Mouse (Mus musculus): ENCODE measurements around the gene Cux2. TPM values are rescaled to one million over a fixed set of nuclear protein-coding genes. Genes with fewer than 3 reads are reported as not detected.

Cux2 gene
- polyA plus RNA-seq, 1 experiment from 2014 or later, result 9.0 TPM

DNA sequence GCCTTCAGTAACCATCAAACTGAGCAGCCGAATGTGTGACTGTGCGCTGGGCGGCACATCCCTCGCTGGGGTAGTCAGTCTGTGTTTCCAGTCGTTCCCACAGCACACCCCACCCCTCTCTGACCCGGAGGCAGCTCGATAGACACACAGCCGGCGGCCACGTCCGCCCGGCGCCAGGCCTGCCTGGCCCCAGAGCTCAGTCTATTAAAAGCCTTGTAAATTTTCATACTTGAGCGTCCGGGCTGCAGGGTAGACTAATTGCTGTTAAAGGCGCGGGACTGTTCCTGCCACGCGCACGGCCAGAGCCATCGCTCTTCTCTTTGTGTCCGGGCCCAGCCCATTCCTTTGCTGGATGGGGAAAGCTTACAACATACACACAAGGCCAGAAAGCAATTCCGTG, 135.9 kb downstream of the Cux2 start:
- Histone ChIP-seq H3K4me1 (ENCODE audit: control insufficient read depth, insufficient read depth, low read length) (0 out of 2 replicates have a peak, but pooled peaks cover 2% of the 10 kb centered on the region), H3K36me3 (ENCODE audit: control insufficient read depth, insufficient read depth, low read length) (no peaks in the 10 kb centered on the region), H3K4me2 (replicated peaks; ENCODE audit: low read depth, low read length) (no peak overlapping the region), H3K27ac (ENCODE audit: low read length) (0 out of 2 replicates have a peak overlapping the region, but pooled peaks have one; percentile 16), H3K4me3 (ENCODE audit: low read depth, low read length) (no peak overlapping the region), H3K27me3 (ENCODE audit: control insufficient read depth, insufficient read depth, low read length) (no peaks in the 10 kb centered on the region), H3K9me3 (ENCODE audit: control insufficient read depth, low read depth, low read length) (no peaks in the 10 kb centered on the region), H3K9ac (replicated peaks; ENCODE audit: low read depth, low read length) (no peak overlapping the region)
- WGBS, result 35% methylated on average over 23 of the region's 23 CpGs
- no peak for ATAC-seq (ENCODE audit: insufficient number of reproducible peaks, insufficient read depth, low FRiP score, low read depth)

DNA sequence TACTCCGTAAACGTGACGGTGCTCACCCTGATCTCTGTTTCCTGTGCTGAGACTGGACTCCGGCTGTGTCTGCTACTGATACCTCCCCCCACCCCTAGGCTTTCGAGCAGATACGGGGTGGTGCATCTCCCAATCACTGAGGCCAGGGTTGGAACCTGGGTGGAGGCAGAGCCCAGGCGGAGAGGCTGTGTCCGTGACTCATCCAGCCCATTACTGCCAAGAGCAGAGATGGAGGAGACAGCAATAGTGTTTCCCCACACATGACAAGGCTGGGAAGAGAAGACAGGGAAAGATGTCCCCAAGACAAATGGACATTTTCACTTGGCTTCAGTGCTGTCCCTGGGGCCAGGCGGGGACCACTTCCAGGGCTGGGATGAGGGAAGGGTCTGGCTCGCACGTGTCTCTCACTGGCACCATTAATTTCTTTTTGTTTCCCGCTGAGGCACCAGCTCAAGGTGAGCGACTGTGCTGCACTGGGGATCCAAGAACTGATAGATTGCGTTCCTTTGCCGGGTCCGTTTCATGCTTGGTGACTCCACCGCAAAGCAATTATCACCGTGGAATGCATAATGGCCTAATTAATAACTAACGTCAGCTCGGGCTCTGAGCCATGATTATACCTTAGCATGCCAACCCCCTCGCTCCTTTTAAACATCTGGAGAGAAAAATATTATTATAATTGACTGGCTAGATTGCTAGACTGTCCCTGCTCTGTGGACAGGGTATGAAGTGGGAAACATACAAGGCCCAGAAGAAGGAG, 140.5 kb downstream of the Cux2 start:
- no peak overlapping the region for H3K9ac ChIP-seq (replicated peaks; ENCODE audit: low read depth, low read length)
- no peak overlapping the region for H3K4me2 ChIP-seq (replicated peaks; ENCODE audit: low read depth, low read length)
- 74% methylated on average over 21 of the region's 21 CpGs for WGBS
- no peak overlapping the region for H3K27ac ChIP-seq (ENCODE audit: low read length)
- H3K4me1 ChIP-seq (ENCODE audit: control insufficient read depth, insufficient read depth, low read length), result 0 out of 2 replicates have a peak, but pooled peaks cover 2% of the 10 kb centered on the region
- no peak for ATAC-seq (ENCODE audit: insufficient number of reproducible peaks, insufficient read depth, low FRiP score, low read depth)
- no peaks in the 10 kb centered on the region for H3K36me3 ChIP-seq (ENCODE audit: control insufficient read depth, insufficient read depth, low read length)
- no peaks in the 10 kb centered on the region for H3K9me3 ChIP-seq (ENCODE audit: control insufficient read depth, low read depth, low read length)
- H3K4me3 ChIP-seq (ENCODE audit: low read depth, low read length), result no peak overlapping the region
- H3K27me3 ChIP-seq (ENCODE audit: control insufficient read depth, insufficient read depth, low read length), result no peaks in the 10 kb centered on the region

DNA sequence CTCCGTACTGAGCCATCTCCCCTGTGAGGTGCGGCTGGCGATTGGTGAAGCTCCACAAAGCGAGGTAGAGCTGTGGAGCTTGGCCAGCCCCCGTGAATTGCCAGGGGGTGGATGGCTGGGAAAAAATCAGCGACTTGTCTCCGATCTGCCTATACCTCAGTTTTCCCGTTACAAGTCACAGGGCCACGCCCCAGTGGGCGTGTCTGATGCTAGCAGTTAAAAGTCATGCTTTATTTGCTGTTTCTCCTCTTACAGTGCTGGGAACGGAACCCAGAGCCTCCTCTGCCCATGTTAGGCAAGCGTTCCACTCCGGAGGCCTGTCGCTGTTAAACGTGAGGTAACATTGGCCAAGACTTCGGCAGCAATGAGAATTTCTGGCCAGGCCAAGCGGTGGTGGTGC, 144.2 kb downstream of the Cux2 start:
- Histone ChIP-seq H3K4me1 (ENCODE audit: control insufficient read depth, insufficient read depth, low read length) (no peaks in the 10 kb centered on the region), H3K4me3 (ENCODE audit: low read depth, low read length) (no peak overlapping the region), H3K27me3 (ENCODE audit: control insufficient read depth, insufficient read depth, low read length) (no peaks in the 10 kb centered on the region), H3K9ac (replicated peaks; ENCODE audit: low read depth, low read length) (no peak overlapping the region), H3K36me3 (ENCODE audit: control insufficient read depth, insufficient read depth, low read length) (no peaks in the 10 kb centered on the region), H3K27ac (ENCODE audit: low read length) (no peak overlapping the region), H3K9me3 (ENCODE audit: control insufficient read depth, low read depth, low read length) (no peaks in the 10 kb centered on the region), H3K4me2 (replicated peaks; ENCODE audit: low read depth, low read length) (no peak overlapping the region)
- 78% methylated on average over 17 of the region's 17 CpGs for WGBS
- no peak for ATAC-seq (ENCODE audit: insufficient number of reproducible peaks, insufficient read depth, low FRiP score, low read depth)

DNA sequence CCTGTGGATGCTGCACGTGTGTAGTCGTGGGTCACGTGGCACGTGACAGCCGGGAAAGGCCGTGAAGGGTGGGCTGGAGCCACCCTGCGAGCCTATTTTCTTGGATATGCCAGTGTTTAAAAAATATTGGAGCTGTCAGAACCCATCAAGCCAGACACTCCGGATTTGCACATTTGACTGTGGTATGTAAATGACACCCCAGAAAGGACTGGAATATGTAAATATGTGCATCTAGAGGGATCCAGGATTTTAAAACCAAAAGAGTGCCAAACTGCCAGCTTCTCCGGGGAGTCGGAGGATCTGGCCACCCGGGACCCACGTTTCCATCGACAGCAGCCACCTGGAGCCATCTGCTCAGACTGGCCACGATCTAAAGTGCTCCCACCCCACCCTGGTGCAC, 145.1 kb downstream of the Cux2 start:
- ATAC-seq (ENCODE audit: insufficient number of reproducible peaks, insufficient read depth, low FRiP score, low read depth), result no peak
- Histone ChIP-seq H3K4me2 (replicated peaks; ENCODE audit: low read depth, low read length) (no peak overlapping the region), H3K9me3 (ENCODE audit: control insufficient read depth, low read depth, low read length) (no peaks in the 10 kb centered on the region), H3K36me3 (ENCODE audit: control insufficient read depth, insufficient read depth, low read length) (no peaks in the 10 kb centered on the region), H3K27ac (ENCODE audit: low read length) (no peak overlapping the region), H3K27me3 (ENCODE audit: control insufficient read depth, insufficient read depth, low read length) (no peaks in the 10 kb centered on the region), H3K4me3 (ENCODE audit: low read depth, low read length) (no peak overlapping the region), H3K9ac (replicated peaks; ENCODE audit: low read depth, low read length) (no peak overlapping the region), H3K4me1 (ENCODE audit: control insufficient read depth, insufficient read depth, low read length) (no peaks in the 10 kb centered on the region)
- 82% methylated on average over 14 of the region's 14 CpGs for WGBS

DNA sequence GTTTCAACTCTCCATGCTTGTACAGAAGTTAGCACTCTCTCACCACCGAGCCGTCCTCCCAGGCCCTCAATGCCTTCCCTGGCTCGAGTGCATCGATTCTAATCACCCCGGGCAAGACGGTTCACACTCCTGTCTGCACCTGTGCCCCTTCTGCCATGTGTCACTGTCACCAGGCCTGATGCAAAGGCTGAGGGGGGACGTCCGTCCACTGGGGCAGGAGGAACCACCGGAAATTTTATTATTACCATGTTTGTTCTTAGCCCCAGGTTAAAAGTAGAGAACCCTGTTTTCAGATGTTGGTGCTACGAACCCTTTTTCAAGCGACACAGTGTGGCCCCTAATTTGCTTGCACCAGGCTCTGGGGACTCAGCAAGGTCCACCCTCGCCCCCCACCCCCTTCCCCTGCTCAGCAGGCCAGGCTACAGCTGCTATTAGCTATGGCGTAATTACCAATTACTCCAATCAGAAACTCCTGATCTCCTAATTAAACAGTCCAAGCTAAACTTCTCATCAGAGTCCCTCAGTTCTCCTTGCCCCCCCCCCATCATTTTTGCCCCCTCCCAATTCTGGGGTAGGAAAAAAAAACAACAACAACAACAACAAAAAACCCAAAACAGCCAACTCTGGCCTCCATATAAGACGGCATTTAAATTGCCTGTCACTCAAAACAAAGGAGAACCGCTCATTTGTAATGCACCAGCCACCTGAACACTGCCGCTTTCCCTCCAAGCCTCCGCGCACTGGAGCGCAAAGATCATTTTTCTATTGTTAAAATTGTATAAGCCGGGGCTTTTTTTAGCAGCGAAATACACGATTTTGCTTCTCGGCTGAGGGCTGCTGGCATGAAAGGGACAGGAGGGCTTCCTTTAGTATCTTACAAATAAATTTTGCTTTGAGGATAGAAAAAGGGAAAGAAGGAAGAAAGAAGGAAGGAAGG, 146.8 kb downstream of the Cux2 start:
- no peak overlapping the region for H3K4me2 ChIP-seq (replicated peaks; ENCODE audit: low read depth, low read length)
- no peak overlapping the region for H3K4me3 ChIP-seq (ENCODE audit: low read depth, low read length)
- 55% methylated on average over 23 of the region's 23 CpGs for WGBS
- no peak overlapping the region for H3K9ac ChIP-seq (replicated peaks; ENCODE audit: low read depth, low read length)
- no peaks in the 10 kb centered on the region for H3K9me3 ChIP-seq (ENCODE audit: control insufficient read depth, low read depth, low read length)
- no peaks in the 10 kb centered on the region for H3K4me1 ChIP-seq (ENCODE audit: control insufficient read depth, insufficient read depth, low read length)
- H3K27ac ChIP-seq (ENCODE audit: low read length), result no peak overlapping the region
- H3K27me3 ChIP-seq (ENCODE audit: control insufficient read depth, insufficient read depth, low read length), result no peaks in the 10 kb centered on the region
- H3K36me3 ChIP-seq (ENCODE audit: control insufficient read depth, insufficient read depth, low read length), result no peaks in the 10 kb centered on the region
- no peak for ATAC-seq (ENCODE audit: insufficient number of reproducible peaks, insufficient read depth, low FRiP score, low read depth)

DNA sequence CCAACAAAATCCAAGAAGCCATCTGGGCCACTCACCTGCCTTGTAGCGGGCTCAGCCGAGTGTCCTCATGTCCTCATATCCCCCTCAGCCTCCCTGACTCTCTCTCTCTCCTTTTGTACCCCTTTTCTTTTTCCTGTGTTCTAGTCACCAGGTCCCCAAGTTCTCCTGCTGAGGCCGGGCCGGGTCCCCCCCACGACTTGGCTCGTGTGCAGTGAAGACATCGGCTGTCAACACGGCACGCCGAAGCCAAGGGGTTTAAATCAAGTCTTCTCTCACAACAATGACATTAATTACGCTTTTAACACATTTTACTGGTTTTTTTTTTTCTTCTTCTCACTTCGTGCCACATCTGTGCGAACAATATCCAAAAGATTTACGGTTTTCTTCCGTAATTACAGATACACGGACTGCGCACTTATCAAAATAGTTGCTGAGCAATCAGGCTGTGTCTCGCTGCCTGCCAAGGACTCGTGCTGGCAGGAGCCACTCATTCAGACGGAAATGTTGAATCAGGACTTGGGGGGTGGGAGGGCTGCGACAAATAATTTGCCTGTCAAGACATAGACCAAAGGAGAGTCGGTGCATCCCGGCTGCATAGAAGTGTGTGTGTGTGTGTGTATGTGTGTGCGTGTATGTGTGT, 154.7 kb downstream of the Cux2 start:
- Histone ChIP-seq H3K36me3 (ENCODE audit: control insufficient read depth, insufficient read depth, low read length) (no peaks in the 10 kb centered on the region), H3K9me3 (ENCODE audit: control insufficient read depth, low read depth, low read length) (no peaks in the 10 kb centered on the region), H3K4me1 (ENCODE audit: control insufficient read depth, insufficient read depth, low read length) (no peaks in the 10 kb centered on the region), H3K27ac (ENCODE audit: low read length) (no peak overlapping the region), H3K9ac (replicated peaks; ENCODE audit: low read depth, low read length) (no peak overlapping the region), H3K4me3 (ENCODE audit: low read depth, low read length) (no peak overlapping the region), H3K27me3 (ENCODE audit: control insufficient read depth, insufficient read depth, low read length) (no peaks in the 10 kb centered on the region), H3K4me2 (replicated peaks; ENCODE audit: low read depth, low read length) (no peak overlapping the region)
- no peak for ATAC-seq (ENCODE audit: insufficient number of reproducible peaks, insufficient read depth, low FRiP score, low read depth)
- WGBS, result 47% methylated on average over 24 of the region's 24 CpGs

DNA sequence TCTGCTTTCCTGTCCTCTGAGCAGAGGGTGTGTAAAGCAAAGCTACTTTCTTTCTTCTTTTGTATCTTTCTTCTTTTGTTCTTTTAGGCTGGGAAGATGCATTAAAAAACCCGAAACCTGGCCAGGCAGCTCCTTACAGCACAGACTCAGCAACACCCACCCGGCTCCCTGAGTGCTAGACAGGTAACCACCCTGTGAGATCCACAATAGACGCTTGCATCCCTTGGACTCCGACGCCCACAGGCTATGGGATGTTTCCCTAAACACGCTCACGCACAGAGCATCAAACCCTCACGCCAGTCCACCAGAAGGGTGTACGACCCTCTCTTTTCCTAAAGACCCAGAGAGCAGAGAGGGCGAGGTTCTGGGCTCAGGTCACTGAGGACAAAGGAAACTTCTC, 155.3 kb downstream of the Cux2 start:
- WGBS, result 65% methylated on average over 10 of the region's 10 CpGs
- no peaks in the 10 kb centered on the region for H3K4me1 ChIP-seq (ENCODE audit: control insufficient read depth, insufficient read depth, low read length)

DNA sequence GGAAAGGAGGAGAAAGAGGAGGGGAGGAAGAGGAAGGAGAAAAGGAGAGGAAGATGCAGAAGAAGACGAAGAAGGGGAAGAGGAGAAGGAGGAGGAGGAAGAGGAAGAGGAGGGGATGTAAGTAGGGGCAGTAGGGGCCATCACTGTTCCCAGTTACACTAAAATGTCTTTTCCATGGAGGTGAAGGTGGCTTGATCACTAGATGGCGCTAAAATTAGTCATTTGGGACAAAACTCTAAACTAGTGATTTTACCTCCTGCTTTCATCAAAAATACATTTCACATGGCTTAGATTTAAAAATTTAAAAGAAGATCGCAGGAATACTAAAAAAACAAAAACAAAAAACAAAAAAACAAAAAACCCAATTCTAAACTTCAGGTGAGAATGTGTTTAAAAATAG, 156.3 kb downstream of the Cux2 start:
- Histone ChIP-seq H3K27ac (ENCODE audit: low read length) (no peak overlapping the region), H3K9me3 (ENCODE audit: control insufficient read depth, low read depth, low read length) (no peaks in the 10 kb centered on the region), H3K4me1 (ENCODE audit: control insufficient read depth, insufficient read depth, low read length) (no peaks in the 10 kb centered on the region), H3K4me2 (replicated peaks; ENCODE audit: low read depth, low read length) (no peak overlapping the region), H3K4me3 (ENCODE audit: low read depth, low read length) (no peak overlapping the region), H3K27me3 (ENCODE audit: control insufficient read depth, insufficient read depth, low read length) (no peaks in the 10 kb centered on the region), H3K36me3 (ENCODE audit: control insufficient read depth, insufficient read depth, low read length) (no peaks in the 10 kb centered on the region), H3K9ac (replicated peaks; ENCODE audit: low read depth, low read length) (no peak overlapping the region)
- no peak for ATAC-seq (ENCODE audit: insufficient number of reproducible peaks, insufficient read depth, low FRiP score, low read depth)
- 38% methylated on average over 3 of the region's 3 CpGs for WGBS

More for the DNA sequence above, 155.3 kb downstream of the Cux2 start:
- Histone ChIP-seq H3K27me3 (ENCODE audit: control insufficient read depth, insufficient read depth, low read length) (no peaks in the 10 kb centered on the region), H3K4me3 (ENCODE audit: low read depth, low read length) (no peak overlapping the region), H3K36me3 (ENCODE audit: control insufficient read depth, insufficient read depth, low read length) (no peaks in the 10 kb centered on the region), H3K4me2 (replicated peaks; ENCODE audit: low read depth, low read length) (no peak overlapping the region), H3K9ac (replicated peaks; ENCODE audit: low read depth, low read length) (no peak overlapping the region), H3K27ac (ENCODE audit: low read length) (no peak overlapping the region), H3K9me3 (ENCODE audit: control insufficient read depth, low read depth, low read length) (no peaks in the 10 kb centered on the region)
- no peak for ATAC-seq (ENCODE audit: insufficient number of reproducible peaks, insufficient read depth, low FRiP score, low read depth)

Measured in stomach, embryonic 14.5 days (tissue).